Mouse (Mus musculus) spleen, adult 2 months (tissue): ENCODE measurements at regions not wholly inside any gene's neighbourhood (a gene's known extent, or its start where the extent isn't known, plus 50 kb on each side); places are given as distances from the start of the nearest gene placed in this dataset.

Experiments used
- CTCF ChIP-seq: fragments of 200-500 bp; IDR thresholded peaks from 2 replicates; pipeline ENCODE4 v1.5.1; 2011; ENCODE audit warnings: mild to moderate bottlenecking, inconsistent platforms; ENCODE audit not compliant: insufficient read depth, insufficient read length, insufficient replicate concordance; ENCODE audit errors: extremely low read depth
- POLR2A ChIP-seq: fragments of 200-500 bp; IDR thresholded peaks from 2 replicates; pipeline ENCODE4 v1.6.1; 2011; ENCODE audit warnings: low read depth, low read length, inconsistent platforms

DNA sequence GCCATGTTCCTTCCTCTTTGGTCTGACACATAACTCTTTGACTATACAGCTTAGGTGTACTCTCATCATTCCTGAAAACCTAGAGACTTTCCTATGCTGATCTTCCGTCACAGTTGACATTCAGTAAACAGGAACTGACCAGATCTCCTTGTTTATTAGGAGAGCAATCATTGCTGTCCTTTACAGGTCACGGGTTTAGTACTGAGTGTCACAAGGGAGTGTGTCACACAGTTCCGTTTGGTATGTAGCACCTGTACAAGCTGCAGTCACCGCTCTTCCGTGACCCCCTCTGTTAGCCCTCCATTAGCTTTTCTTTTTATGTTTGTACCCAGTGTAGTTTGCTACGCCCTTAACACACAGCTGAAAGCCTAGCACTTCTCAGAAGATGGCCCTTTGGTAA lies 553.4 kb upstream of the Slc39a10 start:
- no peak for TF ChIP-seq CTCF
- no peak for TF ChIP-seq POLR2A
